Mouse (Mus musculus) lung, postnatal 0 days (tissue): ENCODE results near the gene Rbm28. TPM values are rescaled to one million over a fixed set of nuclear protein-coding genes. Genes with fewer than 3 reads are reported as not detected.
A peak's percentile ranks its signal among the peaks of the same experiment; 100 is the strongest.

Source experiments
- ATAC-seq: fragments of 200-750 bp; cut with Nextera tagmentation; 2 replicates; pipeline ENCODE4 v1.8.0; 2017; ENCODE audit warnings: moderate library complexity
- DNase-seq: peaks from one replicate; pipeline ENCODE4 v3.0.0-alpha.2; 2016; ENCODE audit warnings: low spot score
- H3K27ac ChIP-seq: fragments of 300-500 bp; sonication (generic); 2 replicates; pipeline ENCODE4 v1.5.1; 2014; ENCODE audit warnings: antibody characterized with exemption, mild to moderate bottlenecking, low read length, mixed read lengths
- H3K27me3 ChIP-seq: fragments of 300-500 bp; sonication (generic); replicated peaks from 2 replicates; pipeline ENCODE4 v1.6.1; 2014; ENCODE audit warnings: low read length, mixed read lengths; ENCODE audit not compliant: insufficient read depth
- H3K36me3 ChIP-seq: fragments of 300-500 bp; sonication (generic); 2 replicates; pipeline ENCODE4 v1.6.1; 2014; ENCODE audit warnings: low read length, mixed read lengths; ENCODE audit not compliant: insufficient read depth
- H3K4me1 ChIP-seq: fragments of 300-500 bp; sonication (generic); 2 replicates; pipeline ENCODE4 v1.6.1; 2014; ENCODE audit warnings: antibody characterized with exemption, low read depth, low read length, mixed read lengths; ENCODE audit not compliant: insufficient read depth
- H3K4me2 ChIP-seq: fragments of 300-500 bp; sonication (generic); replicated peaks from 2 replicates; pipeline ENCODE4 v1.6.1; 2014; ENCODE audit warnings: low read depth, mild to moderate bottlenecking, low read length, moderate library complexity, mixed read lengths
- H3K4me3 ChIP-seq: fragments of 300-500 bp; sonication (generic); 2 replicates; pipeline ENCODE4 v1.5.1; 2014; ENCODE audit warnings: low read depth, low read length
- H3K9ac ChIP-seq: fragments of 300-500 bp; sonication (generic); replicated peaks from 2 replicates; pipeline ENCODE4 v1.6.1; 2014; ENCODE audit warnings: low read depth, mild to moderate bottlenecking
- H3K9me3 ChIP-seq: fragments of 300-500 bp; sonication (generic); 2 replicates; pipeline ENCODE4 v1.6.1; 2016; ENCODE audit warnings: low read length, mixed read lengths
- CTCF ChIP-seq: IDR thresholded peaks from 2 replicates; pipeline ENCODE4 v1.5.1; 2016; ENCODE audit warnings: antibody characterized with exemption, mild to moderate bottlenecking
- EP300 ChIP-seq: IDR thresholded peaks from 2 replicates; pipeline ENCODE4 v1.6.1; 2016; ENCODE audit warnings: antibody characterized with exemption, mild to moderate bottlenecking, control low read depth
- WGBS: fragments of 180-500 bp; shearing (Covaris S2); extraction: QIAGEN DNeasy Blood & Tissue Kit; methylation state at CpG from one replicate; pipeline ENCODE4 v1.1.7; 2014; 5-methylcytosine and 5-hydroxymethylcytosine counted together
- polyA plus RNA-seq: library from polyadenylated mRNA; unstranded; fragments of >200 nt; fragmentation: Nextera tagmentation; extraction: Ambion mirVana; gene quantifications from 2 replicates; pipeline ENCODE4 v1.2.1, GENCODE M21; 2015

Rbm28 gene
- polyA plus RNA-seq, 1 experiment from 2014 or later, result 19.1 TPM

DNA sequence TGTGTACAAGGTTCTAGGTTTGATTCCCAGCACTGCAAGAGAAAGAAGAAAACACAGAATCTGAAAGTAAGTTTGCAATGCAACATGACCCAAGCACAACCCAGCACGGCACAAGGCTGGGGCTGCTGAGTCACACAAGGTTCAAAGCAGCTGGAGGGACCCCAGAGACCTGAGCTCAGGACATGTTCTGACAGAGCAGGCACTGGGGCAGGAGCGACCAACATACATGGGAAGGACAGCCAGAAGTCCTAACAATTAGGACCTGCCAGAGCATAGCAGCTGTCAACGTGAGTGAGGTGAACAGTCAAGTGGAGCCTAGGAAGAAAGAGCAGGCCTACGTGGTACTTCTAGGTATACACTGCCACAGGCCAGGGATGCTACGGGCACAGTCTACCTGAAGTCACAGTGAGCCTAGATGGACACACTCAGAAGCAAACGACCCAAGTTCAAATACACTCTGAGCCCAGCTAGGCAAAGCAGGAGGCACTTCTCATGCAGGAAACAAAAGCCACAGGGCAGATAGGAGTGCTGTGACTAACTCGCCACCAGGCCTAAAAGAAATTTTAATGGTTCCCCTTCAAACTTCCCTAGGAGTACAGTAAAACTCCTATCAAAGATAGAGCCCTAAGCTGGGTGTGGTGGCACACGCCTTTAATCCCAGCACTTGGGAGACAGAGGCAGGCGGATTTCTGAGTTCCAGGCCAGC, 45.6 kb upstream of the Rbm28 start:
- H3K4me1 ChIP-seq, result peaks cover 7% of the 10 kb centered on the region; the same call in 1 of the 2 replicates
- H3K9me3 ChIP-seq, result no peaks in the 10 kb centered on the region
- 0 out of 2 replicates have a peak, but pooled peaks cover 6% of the 10 kb centered on the region for H3K36me3 ChIP-seq
- TF ChIP-seq CTCF, result no peak
- TF ChIP-seq EP300, result no peak
- 83% methylated on average over 9 of the region's 9 CpGs for WGBS
- H3K27ac ChIP-seq, result no peak overlapping the region
- no peak overlapping the region for H3K9ac ChIP-seq
- no peaks in the 10 kb centered on the region for H3K27me3 ChIP-seq
- ATAC-seq (no peak), DNase-seq (no peak)
- no peak overlapping the region for H3K4me2 ChIP-seq
- no peak overlapping the region for H3K4me3 ChIP-seq

DNA sequence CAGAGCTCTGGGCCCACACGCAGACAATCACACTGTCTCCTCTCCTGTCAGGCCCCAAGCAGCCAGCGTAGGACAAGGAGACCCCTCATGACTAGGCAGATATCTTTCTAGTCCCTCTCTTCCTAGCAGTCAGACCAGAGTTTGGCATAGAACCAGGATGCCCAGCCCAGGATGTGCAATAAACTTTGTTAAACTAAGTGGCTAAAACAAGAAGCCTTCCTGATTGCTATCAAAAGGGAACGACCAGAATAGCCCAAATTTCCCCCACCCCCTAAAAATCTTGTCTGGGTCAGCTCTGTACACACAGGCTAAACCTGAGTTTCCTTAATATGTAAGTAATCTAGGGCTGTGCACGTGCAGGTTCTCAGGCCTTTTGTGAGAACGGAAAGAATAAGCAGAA, 43.4 kb upstream of the Rbm28 start:
- H3K9me3 ChIP-seq, result no peaks in the 10 kb centered on the region
- TF ChIP-seq EP300 (peak; percentile 18; the same call in 1 of the 2 replicates), CTCF (no peak)
- WGBS, result 54% methylated on average over 5 of the region's 5 CpGs
- no peak for ATAC-seq
- H3K4me3 ChIP-seq, result no peak overlapping the region
- no peak overlapping the region for H3K4me2 ChIP-seq
- H3K27ac ChIP-seq, result no peak overlapping the region
- no peak overlapping the region for H3K9ac ChIP-seq
- H3K36me3 ChIP-seq, result 0 out of 2 replicates have a peak, but pooled peaks cover 13% of the 10 kb centered on the region
- DNase-seq, result peak; percentile 30
- H3K4me1 ChIP-seq, result peaks cover 7% of the 10 kb centered on the region; the same call in 1 of the 2 replicates
- no peaks in the 10 kb centered on the region for H3K27me3 ChIP-seq

- no peak for TF ChIP-seq CTCF
- TF ChIP-seq EP300, result no peak
- H3K27me3 ChIP-seq, result no peaks in the 10 kb centered on the region
- no peak overlapping the region for H3K4me3 ChIP-seq
- H3K27ac ChIP-seq, result no peak overlapping the region
- peaks cover 7% of the 10 kb centered on the region; the same call in 1 of the 2 replicates for H3K4me1 ChIP-seq
- no peaks in the 10 kb centered on the region for H3K9me3 ChIP-seq
- no peak for ATAC-seq
- DNase-seq, result no peak
- 80% methylated on average over 5 of the region's 5 CpGs for WGBS
- no peak overlapping the region for H3K4me2 ChIP-seq
- H3K36me3 ChIP-seq, result 0 out of 2 replicates have a peak, but pooled peaks cover 18% of the 10 kb centered on the region
- no peak overlapping the region for H3K9ac ChIP-seq
Measured at GRCm38 (mm10) chr6:29207017-29207416, 42.2 kb upstream of the Rbm28 start.

- TF ChIP-seq CTCF, result no peak
- no peak for TF ChIP-seq EP300
- H3K9ac ChIP-seq, result no peak overlapping the region
- no peak for DNase-seq
Measured at GRCm38 (mm10) chr6:29206006-29206405, 41.2 kb upstream of the Rbm28 start.

DNA sequence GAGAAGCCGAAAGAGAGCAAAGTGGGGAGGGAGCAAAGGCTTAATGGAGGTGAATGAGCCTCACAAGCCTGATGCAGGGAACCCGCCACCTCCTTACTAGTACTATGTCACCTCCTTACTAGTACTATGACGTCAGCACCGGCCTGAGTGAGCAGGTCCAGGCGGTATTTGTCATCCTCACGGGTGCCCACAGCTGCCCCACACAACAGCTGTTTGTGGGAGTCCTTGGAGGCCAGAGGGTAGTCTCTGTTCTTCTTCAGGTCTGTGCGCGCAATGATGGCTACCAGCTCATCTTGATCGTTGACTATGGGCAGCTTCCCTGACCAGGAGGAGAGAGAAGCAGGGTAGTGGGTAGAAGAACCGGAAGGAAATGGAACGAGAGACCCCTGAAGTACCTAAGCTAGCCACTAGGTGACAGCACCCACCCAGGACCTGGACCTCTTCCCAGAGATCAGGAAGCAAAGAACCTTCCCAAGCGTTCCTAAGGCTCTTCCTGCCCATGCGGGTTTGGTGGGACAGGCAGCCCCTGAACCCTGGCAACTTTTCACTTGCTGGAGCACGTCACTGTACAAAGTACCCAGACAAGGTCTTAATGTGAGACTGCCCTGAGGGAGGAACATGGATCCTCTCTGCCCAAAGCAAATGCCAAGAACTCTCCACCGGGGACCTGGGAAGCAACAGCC, 40.3 kb upstream of the Rbm28 start:
- H3K9me3 ChIP-seq, result no peaks in the 10 kb centered on the region
- no peak overlapping the region for H3K4me3 ChIP-seq
- H3K9ac ChIP-seq, result no peak overlapping the region
- ATAC-seq (peak; percentile 44), DNase-seq (peak; percentile 86)
- 55% methylated on average over 15 of the region's 15 CpGs for WGBS
- H3K27ac ChIP-seq, result no peak overlapping the region
- H3K27me3 ChIP-seq, result no peaks in the 10 kb centered on the region
- TF ChIP-seq CTCF (peak; percentile 97), EP300 (no peak)
- 0 out of 2 replicates have a peak, but pooled peaks cover 19% of the 10 kb centered on the region for H3K36me3 ChIP-seq
- no peak overlapping the region for H3K4me2 ChIP-seq
- no peaks in the 10 kb centered on the region for H3K4me1 ChIP-seq

More at GRCm38 (mm10) chr6:29206006-29206405, 41.2 kb upstream of the Rbm28 start:
- no peak for ATAC-seq
- Histone ChIP-seq H3K27ac (no peak overlapping the region), H3K4me2 (no peak overlapping the region), H3K4me3 (no peak overlapping the region), H3K27me3 (no peaks in the 10 kb centered on the region), H3K36me3 (0 out of 2 replicates have a peak, but pooled peaks cover 19% of the 10 kb centered on the region), H3K9me3 (no peaks in the 10 kb centered on the region), H3K4me1 (peaks cover under 1% of the 10 kb centered on the region; the same call in 1 of the 2 replicates)
- WGBS, result 94% methylated on average over 10 of the region's 10 CpGs

DNA sequence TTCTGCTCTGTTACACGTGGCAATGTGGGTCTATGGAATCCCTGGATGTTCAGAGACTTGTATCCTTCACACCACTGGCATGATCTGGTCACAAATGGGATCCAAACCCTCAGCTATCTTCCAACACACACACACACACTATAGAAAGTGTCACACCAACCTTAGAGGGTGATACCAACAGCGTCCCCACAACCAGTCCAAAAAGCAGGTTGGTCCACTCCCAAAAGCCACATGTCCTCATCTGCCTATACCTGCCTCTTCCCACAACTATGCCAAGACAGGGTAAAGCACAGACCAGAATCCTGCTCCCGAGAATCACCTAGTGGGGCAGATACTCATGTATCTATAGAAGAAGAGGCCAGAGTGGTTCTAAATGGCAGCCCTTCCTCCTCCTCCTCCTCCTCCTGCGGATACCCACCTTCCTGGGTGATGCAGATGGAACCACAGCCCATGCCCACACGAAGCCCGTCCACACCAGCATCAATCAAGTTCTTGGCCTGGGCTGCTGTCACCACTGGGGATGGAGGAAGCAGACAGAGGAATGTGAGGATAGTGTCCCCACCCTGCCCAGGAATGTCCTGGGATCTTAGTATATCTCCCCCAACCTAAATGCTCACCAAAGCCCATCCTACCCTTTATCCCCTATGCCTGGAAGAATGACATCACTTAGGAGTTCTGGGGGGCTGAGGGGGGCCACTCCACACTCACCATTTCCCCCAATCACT, 39.2 kb upstream of the Rbm28 start:
- Histone ChIP-seq H3K4me3 (no peak overlapping the region), H3K27me3 (no peaks in the 10 kb centered on the region), H3K9me3 (no peaks in the 10 kb centered on the region), H3K9ac (no peak overlapping the region), H3K4me1 (no peaks in the 10 kb centered on the region), H3K4me2 (no peak overlapping the region), H3K36me3 (0 out of 2 replicates have a peak, but pooled peaks cover 19% of the 10 kb centered on the region), H3K27ac (no peak overlapping the region)
- ATAC-seq (no peak), DNase-seq (no peak)
- TF ChIP-seq CTCF, result no peak
- no peak for TF ChIP-seq EP300
- WGBS, result 75% methylated on average over 6 of the region's 6 CpGs
